Mouse (Mus musculus) adrenal gland, postnatal 25 days (tissue): ENCODE measurements at regions not wholly inside any gene's neighbourhood (a gene's known extent, or its start where the extent isn't known, plus 50 kb on each side); places are given as distances from the start of the nearest gene placed in this dataset.

Experiments used
- DNase-seq: peaks from one replicate; pipeline ENCODE4 v3.0.0; 2021; ENCODE audit warnings: mixed read lengths

DNA sequence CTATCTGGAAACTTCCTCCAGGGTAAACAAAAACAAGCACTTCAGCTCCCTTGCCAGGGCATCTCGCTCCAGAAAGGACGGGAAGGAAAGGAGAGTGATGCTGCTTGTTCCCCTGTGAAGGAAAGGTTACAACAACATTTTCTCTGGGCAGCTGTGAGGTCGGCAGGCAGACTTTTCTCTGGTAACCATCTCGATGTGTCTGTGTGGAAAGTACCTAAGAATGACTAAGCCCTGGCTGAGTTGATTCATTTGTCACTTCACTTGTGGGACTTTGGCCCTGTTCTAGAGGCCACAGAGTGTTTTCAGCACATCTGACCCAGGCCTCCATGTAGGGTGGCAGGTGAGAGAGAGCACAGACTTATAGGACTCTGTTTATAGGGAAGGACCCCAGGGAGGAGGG lies 201.0 kb upstream of the Klf4 start:
- DNase-seq = no peak

DNA sequence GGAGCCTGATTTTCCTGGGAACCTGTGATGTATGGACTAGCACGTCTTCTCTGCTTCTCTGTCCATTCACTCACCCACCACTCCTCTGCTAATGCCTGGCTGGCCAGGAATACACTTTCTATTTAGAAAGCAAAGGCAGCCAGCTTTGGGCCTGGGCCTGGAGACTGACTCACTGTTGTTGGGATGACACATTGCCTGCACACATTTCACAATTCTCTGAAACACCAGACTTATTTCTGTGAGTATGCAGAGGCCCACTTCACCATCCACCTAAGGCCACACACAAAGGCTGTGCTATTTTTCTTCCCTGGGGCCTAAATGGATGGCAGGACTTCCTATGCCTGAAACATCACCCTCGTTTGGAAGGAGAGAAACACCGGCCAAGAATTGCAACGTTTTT lies 199.7 kb upstream of the Klf4 start:
- DNase-seq = peak; percentile 50

DNA sequence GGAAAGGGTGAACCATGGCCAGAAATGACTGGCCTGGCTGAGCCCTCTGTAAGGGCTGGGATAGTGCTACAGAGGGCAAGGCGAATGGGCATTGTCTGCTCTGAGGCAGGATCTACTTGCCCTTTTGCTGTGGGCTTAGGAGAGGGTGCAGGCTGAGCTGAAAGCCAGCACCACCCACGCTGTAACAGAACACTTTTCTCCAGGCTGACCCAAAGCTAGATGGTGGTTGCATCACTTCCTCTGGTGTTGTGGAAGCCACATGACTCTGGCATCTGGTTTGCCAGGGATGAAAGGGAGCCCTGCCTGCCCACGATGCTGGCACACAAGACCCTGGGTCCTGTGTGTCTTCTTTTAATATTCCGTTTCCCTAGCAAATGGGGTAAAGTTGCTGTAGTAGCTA lies 198.0 kb upstream of the Klf4 start:
- no peak for DNase-seq

DNA sequence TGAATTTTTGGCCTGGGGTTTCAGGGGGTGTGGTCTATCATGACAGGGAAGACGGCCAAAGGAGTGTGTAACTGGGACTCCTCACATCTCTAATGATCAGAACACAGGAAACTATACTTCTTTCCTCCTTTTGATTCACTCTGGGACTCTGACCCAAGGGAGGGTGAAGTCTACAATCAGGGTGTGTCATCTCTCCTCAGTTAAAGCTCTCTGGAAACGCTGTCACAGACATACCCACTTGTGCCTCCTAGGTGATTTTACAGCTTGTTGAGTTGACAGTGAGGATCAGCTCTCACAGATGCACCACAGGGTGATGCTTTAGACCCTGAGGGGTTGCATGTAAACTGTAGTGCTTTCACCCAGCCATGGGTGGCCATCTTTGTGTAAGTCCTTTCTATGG lies 194.9 kb upstream of the Klf4 start:
- no peak for DNase-seq

DNA sequence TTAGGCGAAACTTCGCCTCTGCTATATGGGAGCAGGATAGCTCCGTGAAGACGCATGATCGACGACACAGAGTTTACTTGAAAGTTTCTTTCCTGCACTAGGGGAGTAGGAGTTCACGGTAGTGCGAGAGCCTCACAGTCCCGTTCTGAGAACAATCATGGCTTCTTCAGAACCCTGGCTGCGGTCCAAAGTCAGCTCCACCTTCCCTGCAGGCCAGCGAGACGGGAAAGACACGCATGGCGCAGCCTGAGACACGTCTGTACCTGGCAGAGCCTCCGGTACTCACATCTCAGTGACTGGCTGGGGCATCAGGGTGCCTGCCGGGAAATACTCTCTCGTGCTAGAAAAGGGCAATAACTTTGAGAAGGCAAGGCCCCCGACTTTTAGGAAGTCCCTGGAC lies 193.8 kb upstream of the Klf4 start:
- no peak for DNase-seq

DNA sequence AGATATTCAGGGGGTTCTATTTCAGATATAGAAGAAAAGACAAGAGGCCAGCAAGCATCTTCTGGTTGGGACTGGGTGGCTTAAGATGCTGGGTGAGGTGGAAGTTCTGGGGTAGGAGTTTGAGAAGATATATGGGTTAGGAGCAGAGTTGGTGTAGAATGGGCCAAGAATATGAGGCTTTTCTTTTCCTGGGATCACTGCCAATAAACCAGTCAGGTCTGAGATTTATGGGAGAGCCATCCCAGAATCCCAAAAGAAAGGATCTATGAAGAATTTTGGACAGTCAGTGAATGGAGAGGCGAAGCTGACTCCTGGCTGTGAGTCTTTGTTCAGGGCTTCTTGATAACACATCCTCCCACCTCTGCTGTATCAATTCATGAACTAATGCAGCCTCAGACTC lies 192.0 kb upstream of the Klf4 start:
- DNase-seq = no peak

DNA sequence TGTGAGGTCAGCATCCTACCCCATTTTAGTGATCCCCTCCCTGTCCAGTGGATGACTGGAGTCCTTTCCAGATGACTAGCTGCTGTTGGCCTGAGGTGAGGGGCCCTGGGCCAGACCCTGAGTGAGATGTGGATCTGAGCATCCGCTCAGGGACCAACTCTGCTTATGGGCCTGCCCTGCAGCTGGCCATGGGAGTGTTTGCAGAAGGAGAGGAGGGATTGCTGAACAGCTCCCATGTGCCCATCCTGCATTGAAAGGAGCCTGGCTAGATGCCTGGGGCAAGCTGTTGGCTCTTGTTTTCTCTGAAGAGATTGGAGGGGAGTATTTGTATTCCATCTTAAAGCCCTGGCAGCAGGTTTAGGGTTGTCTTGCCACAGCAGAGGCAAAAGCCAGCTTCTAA lies 190.9 kb upstream of the Klf4 start:
- no peak for DNase-seq

DNA sequence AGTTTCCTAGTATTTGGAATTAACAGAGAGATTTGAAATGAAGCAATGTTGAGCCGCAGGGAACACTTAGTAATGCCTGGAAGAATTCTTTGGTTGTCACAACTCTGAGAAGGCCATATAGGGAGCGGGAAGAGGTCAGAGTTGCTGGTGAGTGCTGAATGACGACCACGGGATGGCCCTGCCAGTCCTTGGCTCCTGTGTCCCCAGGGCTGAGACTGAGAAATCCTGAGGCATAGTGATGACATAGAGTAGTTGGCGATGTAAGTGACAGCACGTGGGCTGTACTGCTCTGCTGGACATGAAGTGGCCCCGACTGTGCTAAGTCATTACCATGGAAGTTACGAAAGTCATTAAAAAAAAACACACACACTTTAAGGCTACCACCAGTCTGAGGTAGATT lies 190.1 kb upstream of the Klf4 start:
- DNase-seq = no peak

DNA sequence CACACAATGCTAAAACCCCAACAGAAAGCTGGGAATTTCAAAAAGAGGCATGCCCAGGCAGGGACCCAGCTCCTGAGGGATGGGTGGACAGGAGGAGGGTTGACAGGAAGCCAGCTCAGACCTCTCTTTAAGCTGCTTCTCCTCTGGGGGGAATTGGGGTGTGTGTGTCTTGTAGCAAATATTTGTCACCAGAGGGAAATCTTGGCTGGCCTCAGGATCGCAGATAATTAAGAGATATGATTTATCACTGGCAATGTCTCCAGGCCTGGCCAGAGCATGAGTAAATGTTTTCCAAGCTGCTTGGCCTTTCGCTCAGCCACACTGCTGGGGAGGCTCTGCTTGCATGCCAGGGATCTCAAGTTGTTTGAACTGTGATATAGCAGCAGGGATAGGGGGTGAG lies 189.6 kb upstream of the Klf4 start:
- DNase-seq = peak; percentile 23

DNA sequence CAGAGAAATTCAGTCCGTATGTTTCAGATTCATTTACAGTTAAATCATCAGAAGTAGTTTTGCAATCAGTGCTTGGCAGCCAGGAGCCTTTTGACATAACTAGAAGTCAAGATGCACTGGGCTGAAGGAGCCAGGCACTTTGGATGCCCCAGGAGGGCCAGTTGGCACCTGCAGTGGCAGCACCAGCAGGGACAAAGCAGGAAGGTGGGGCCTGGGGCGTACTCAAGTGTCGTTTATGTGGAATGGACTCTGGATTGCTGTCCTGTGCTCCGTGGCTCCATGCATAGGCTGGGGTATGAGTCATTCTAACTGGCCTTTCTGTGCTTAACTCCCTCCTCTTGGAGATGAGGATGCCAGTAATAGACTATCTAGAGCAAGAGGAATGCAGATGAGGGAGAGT lies 186.2 kb upstream of the Klf4 start:
- peak; percentile 36 for DNase-seq

DNA sequence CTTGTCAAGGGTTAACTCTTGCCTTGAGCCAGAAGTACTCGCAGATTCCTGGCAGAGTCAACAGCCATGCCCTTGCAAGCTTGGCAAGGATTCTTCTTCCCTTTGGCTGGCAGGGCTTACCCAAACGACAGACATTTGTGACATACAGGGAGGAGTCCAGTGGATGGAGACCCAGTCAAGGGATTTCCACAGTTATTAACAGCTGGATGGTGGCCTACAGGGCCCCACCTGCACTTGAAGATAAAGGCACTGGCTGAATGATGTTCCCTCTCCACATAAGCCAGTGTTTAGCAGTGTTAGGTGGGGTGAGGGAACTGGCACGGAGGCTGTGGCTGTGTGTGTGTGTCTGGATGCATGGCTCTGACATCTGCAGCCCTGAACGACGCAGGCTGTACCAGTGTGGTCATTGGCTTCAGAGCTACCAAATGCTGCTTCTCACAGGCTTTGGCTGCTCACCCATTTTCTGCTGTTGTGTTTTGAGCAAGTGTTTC lies 183.9 kb upstream of the Klf4 start:
- peak; percentile 26 for DNase-seq

DNA sequence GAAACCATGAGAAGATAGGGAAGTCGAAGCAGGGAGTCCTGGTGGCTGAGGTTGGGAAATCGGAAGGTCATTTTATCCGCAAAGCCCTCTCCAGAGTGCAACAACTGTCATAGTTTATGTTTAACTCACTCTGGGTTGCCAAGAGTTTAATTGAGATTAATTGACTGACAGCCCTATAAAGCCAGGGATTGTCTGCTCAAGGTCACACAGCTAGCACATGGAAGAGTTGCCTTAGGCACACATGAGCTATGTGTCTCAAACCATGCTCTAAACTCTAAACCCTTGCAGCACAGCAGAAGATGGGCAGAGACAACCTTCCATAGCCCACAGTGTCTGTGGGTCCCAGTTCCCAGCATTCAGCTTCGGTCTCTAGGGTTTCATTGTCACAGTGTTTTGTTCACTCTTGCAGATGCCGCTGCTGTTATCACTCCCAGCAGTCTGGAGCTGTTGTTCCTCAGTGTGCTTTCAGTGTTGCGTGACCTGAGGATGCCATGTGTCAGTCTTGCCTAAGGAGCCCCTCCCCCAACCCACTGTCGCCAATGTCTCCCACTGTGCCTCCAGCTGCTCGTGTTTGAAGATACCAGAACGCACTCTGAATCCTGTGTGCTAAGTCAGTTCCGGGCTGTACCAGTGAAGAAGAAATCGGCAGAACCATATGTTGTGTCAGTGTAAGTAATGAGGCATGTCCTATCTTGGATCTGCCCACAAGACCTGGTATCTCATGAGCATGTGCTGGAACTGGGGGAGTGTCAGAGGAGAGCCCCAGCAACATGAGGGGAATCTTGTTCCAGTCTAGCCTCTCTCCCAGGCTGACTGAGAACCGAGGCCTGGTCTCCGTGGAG lies 179.5 kb upstream of the Klf4 start:
- no peak for DNase-seq

DNA sequence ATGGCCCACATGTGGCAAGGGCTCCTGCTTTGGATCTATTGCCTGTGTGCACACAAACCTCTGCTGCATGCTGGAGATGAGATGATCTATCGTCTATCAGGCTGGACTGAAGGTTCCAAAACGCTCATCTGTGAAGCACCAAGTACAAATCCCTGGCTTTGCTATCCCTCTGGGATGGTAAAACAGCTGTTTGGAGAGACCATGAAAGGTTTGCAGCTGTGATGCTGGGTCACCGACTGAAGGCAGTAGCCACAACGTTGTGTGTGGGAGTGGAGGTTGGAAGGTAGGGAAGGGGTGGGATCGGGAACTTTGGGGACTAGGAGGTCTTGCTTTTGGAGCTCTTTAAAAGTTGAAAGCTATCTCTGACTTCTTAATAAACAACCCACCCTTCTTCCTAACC lies 178.2 kb upstream of the Klf4 start:
- no peak for DNase-seq

DNA sequence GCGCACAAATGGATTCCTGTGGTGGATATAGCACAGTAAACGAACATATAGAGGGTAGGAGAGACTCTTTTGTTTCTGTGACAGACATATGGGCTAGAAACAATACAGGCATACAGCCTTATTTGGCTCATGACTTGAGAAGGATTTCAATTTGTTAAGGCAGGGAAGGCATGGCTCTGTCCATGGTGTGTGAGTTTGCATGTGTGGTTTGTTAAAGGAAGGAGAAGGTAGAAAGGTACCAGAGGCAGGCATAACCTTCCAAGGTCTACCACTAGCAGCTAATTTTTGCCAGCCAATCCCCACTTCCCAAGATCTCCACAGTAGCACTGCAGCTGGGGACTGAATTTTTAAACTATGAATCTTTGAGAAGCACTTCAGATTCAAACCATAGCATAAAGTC lies 176.5 kb upstream of the Klf4 start:
- DNase-seq = no peak

DNA sequence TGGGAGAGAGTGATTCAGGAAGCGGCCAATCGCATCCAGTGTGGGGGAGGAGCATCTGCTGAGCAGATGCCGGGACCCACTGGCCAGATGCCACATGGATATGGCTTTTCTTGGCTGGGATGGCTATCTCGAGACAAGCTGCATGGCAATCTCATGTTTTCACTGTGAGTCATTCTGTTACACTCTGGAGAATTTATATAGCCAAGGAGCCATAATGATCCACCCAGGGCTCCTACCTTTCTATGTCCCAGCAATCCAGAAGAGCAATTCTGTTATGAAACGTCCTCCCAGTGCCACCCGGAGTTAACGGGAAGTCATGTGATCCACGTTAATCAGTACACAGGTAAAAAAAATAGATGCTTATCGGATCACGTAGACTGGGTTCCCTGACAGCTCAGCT lies 175.7 kb upstream of the Klf4 start:
- DNase-seq = no peak

DNA sequence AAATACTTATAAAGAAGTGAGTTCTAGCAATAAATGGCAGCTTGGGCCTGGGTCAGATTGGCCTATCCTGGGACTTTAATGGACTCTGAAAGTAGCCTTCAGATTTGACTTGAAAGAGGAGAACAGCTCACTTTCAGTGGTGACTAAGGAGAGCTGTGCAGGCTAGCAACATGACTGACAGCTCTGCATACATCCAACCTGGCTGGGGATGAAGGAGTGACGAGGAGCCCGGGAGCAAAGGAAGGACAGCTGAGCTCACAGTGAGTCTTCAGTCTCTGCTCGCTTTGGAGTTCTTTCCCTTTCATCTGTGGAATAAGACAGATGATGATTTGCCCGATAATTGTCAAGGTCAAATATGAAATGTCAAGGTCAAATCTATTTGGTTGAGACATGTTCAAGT lies 172.7 kb upstream of the Klf4 start:
- DNase-seq = peak; percentile 32

DNA sequence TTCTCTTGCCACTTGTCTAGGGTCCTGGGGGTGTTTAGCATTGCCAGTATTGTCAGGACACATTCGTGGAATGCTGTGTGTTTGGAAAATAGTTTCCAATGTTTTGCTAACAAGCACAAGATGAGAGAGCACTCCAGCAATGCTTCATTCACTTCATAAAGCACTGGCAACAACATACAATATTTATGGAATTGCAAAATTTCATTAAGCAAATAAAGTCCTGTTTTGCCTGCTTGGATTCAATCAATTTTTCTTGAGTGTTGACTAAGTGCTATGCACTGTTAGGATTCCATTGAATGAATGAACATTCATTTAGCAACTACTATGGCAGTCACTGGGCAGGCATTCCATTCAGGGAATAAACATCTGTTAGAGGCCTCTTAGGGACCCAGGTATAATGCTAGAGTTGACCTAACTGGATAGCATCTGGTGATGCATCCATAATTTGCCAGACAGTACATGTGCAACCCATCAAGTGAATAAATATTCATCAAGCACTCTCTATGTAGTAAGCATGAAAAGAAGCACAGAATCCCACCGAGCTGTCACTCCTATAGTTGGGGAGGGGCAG lies 171.2 kb upstream of the Klf4 start:
- no peak for DNase-seq

DNA sequence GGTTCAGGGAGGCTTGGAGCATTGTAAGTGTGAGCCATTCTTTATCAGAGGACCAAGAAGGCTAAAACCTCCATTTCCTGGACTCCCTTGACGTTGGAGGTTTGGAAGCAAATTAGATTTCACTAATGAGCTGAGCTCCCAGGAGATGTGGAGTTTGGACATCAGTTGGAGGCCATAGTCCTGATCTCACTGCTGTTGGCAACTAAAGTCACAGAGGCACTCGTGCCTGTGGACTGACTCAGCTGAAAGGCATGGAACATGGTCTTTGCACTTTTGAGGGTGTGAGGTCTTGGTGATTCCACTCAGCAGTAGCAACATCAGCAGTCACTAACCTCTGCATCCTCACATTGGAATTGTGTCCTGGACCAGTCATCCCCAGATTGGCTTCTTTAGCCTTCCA lies 169.1 kb upstream of the Klf4 start:
- DNase-seq = no peak

DNA sequence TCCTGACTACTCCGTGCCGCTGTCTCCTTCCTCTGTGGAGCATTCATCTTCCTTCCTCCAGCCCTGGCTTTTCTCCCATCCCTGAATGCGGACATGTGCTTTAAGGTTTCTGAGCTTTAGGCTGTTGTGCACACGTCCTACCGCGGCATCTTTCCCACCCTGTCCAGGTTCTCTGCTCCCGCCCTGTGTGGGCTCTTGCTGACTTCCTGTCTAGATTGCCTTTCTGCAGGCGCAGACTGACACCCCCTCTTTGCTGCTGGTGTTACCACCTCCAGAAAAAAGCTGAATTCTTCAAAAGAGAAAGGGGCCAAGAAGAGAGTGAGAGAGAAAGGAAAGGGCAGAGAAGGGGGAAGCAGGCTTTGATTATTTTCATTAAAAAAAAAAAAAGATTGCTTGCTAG lies 167.7 kb upstream of the Klf4 start:
- no peak for DNase-seq

DNA sequence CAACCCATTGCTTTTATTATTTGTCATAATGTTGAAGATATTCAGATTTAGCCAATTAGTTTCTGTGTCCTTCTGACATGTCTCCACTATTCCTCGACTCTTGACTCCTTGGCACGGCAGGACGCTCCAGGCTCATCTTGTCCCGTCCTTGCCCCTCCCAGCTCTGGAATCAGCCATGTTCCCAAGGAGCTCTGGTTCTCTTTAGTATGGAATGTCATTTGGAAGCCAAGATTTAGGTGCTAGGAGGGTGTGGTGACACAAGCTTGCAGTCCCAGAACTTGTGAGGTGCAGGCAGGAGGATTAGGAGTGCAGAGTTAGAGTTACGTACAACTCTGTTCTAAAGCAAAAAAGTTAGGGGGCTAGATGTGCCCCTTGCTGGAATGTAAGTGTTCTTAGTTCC lies 166.9 kb upstream of the Klf4 start:
- no peak for DNase-seq

DNA sequence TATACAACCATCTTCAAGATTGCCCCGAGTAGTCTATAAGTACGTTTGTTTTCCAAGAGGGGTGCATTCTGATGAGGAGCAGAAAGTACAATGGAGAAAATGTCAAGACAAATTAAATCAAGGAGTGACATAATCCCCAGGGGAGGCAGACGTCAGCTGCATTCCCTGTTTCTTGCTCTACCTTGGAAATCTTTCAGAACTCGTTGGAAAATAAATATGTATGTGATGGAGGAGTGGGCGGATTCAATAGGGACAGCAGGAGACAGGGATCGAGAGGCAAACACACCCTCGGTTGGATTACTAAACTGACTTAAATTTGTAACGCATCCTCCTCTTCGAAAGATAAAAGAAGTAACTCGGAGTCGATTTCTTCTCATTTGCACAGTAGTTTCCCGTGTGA lies 164.8 kb upstream of the Klf4 start:
- no peak for DNase-seq

DNA sequence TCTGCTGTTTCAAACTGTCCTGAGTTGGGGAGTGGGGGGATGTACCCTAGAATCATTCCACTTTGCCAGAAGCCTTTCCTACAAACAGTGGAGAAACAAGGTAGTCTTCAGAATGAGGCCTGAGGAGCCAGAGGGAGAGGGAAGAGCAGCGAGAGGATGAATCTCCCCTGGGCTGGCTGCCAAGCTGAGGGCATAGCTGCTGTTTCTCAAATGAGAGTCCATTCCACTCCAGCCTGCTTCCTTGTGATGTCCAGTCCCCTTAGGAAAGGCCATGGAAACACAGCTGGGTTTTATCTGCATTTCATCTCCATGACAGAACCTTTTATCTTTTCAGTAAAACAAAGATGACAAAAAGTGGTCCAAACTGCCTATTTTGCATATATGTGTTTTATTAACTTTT lies 164.2 kb upstream of the Klf4 start:
- DNase-seq = peak; percentile 69

DNA sequence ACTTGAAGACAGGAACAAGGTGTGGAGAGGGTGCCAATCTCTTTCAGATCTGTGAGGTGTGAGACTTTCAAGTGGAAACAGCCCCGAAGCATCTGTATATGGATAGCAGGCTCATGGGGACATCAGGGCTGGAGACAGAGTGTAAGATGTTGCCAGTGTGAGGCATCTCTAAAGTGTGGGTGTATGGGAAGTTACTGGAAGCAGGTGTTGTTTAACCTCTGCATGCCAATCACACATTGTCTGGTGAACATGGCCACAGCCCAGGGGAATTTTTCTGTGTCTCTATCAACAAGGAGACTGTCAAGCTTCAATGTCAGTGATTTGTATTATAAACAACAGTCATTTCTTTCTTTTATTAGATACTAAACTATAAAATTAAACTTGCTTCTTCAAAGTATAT lies 163.0 kb upstream of the Klf4 start:
- no peak for DNase-seq

DNA sequence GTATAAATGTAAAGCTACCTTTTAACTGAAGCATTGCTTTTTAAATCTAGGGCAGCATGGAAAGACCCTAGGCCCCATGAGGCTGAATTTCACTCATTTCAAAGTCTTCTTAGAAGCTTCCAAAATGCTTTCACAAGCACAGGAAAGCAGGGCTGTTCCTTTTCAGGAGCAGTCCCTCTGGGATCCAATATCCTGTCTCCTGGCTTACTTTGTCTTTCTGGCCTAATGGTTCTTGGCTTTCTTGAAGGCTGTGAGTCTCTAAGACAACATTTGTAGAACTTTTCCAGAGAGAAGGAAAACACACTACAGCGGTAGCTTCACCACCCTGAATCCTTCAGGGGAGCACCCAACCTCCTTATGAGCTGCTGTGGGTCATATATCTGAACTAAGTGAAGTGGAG lies 157.2 kb upstream of the Klf4 start:
- no peak for DNase-seq
